Mouse (Mus musculus) kidney, postnatal 4 days (tissue): ENCODE measurements around the gene Gm12216.
"Not testable (repeated sequence)": the region's sequence is repeated elsewhere in the genome, so short reads cannot be mapped to it uniquely, and the experiment has no call there.

Source experiments
- DNase-seq, 2 experiments: peaks; one replicate each; pipeline ENCODE4 v3.0.0; 2021; ENCODE audit warnings: mixed read lengths in 2 of 2

Gene Gm12216

DNA sequence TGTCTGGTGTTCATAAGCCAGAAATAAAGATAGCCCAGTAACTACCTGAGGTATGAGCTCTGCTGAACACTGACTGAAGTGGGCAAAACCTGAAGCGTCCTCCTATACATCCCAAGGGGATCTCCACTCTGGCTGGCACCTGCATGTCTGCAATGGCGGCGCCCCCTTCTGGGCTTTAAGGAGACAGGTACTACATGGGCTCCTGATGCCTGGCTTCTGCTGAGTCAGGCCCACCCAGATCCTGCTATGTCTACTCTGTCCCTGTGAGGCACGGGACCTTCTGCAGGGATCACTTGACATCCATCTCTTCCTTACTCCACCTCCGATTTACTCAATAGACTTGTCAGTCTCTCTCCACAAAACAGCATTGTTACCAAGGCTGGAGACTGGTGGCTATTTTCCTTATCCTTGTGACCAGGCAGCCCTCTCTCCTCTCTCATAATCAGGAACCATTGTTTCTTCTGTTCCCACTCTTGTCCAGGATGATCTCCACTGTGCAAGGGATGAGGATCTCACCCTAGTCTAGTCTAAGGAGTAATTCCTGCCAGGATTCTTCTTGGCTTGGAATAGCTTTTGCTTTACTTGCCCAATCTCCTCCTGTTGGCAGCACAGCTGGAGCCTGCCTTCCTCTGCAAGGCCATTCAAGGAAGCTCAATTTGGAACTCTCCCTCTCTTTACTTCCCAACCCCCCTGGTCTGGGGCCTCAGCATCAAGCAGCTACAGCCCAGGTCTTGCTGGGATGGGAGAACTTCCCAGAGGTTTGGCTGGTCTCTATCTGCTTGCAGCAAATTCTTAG, 15.1 kb upstream of the Gm12216 start:
- DNase-seq, result not testable (repeated sequence)

DNA sequence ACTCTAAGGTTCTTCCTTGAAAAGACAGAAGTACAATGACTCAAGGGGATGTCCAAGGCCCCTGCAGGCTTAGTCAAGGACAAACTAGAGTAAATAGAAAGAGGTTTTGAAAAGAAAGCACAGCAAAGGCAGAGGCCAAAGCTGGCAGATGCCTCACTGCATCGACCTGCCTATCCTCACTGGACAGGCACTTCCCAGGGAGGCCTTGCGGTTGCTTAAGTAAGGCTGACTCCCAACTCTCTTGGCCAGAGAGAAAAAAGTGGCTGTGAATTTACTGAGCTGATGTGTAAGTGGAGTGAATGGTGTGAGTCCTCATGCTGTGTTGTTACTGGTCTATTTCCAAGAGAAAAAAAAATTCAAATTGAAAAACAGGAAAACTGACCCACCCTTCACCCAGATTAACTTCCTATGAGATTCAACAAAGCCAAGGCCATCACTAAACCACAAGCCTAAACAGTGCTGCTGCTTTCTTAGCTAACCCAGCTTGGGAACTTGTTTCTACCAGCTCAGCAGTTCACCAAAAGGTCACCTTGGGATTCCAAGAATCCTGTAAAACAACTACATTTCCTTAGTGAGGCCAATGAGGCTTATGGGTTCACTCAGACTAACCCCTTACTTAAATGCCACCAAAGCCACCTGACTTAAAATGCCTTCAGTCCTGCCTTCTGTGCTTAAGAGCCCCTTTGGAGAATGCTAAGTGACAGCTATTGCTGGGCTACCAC, 12.9 kb upstream of the Gm12216 start:
- DNase-seq, result no peak

- DNase-seq, result no peak
These were observed 10.1 kb upstream of the Gm12216 start for GRCm38 (mm10) chr11:53869172-53869571.

DNA sequence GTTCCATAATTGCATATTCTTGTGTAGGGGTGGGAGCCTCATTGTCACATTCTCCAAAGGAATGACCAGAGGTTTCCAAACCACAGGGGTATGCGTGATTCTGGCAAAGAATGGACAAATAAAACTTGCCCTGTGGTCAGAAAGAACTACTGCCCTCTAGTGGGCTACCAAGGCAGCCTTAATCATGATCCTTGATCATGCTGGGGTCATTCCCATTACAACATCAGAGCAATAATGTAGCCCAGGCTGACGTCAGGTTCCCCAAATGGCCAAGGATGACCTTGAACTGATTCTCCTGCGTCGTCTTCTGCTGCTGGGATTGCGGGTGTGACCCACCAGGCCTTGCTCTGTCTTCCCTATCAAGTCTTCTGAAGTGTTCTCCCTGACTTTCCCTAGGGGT, 9.3 kb upstream of the Gm12216 start:
- peak in 1 of 2 experiments; percentile 35 for DNase-seq

DNA sequence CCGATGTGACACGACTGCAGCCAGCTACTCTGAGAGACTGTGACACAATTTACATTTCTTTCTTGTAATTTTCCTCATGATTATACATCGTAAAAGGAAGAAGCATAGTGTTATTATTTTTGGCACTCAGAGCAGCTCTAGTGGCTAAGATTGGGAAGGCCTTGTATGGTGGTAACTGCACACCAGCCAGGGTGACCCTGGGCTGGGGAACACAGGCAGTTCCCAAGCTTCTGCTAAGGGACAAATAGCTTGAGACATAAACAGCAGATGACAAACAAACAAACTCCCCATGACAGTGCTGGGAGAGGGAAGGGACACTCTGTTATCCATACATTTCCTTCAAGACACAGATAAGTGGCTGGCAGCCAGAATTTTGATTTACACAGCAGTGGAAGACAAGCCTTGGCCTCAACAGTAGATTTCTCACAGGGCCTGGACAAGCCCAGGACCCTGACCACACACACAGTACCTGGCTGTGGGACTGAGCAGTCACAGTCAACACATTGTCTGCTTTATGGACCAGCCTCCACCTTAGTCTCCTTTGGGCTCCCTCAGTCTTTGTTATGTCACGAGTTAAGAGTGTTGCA, 5.8 kb upstream of the Gm12216 start:
- DNase-seq, result not testable (repeated sequence)

GRCm38 (mm10) chr11:53860944-53861343, 1.9 kb upstream of the Gm12216 start:
- not testable (repeated sequence) for DNase-seq

DNA sequence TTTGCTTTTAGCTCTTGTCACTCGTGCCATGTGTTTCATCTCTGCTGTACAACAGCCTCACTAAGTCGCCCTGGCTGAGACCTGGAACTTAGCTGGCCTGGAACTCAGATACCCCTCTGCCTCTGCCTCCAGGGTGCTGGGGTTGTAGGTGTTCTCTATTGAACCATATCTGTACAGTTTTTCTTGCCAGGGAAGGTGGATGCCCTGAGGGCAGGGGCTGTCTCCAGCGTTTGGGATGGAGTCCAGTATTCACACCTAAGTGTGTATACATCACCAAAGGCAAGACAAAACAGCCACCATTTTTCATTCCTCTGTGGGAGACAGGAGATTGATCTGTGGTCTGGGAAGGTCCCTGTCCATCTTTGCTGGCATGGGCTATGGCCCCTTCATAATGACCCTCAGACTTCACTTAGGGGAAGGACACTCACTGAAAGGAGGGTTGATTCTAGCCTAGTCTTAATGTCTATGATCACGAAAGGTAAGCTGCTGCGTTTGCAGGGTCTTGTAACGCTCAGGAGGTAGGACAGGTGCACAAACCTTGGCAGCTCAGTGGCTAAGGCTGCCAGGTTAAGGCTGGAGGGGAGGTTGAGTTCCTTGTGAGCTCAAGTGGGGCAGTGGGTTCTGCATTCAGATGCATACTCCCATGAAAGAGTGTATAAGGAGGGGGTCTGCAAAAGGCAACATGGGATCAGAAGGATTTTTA, 847 bp downstream of the Gm12216 start:
- DNase-seq, result no peak

DNA sequence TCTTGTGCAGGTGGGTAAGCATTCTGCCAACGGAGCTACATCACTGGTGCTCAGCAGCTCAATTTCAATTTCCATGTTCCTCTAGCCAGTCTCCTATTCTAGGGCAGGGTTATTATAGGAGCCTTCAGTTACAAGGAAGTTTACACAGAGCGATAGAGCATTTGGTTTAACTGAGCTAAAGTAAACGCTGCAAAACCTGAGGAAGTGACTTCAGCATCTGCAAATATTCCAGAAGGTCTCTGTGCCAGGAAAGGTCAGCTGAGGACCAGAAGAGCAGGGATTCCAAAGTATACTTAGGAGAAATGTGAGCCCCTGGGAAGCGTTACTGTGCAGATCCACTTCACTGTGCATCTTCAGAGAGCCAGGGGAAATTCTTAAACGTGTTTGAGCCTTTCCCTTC, 5.4 kb downstream of the Gm12216 start:
- DNase-seq, result no peak

GRCm38 (mm10) chr11:53851795-53852194, 7.3 kb downstream of the Gm12216 start:
- no peak for DNase-seq

DNA sequence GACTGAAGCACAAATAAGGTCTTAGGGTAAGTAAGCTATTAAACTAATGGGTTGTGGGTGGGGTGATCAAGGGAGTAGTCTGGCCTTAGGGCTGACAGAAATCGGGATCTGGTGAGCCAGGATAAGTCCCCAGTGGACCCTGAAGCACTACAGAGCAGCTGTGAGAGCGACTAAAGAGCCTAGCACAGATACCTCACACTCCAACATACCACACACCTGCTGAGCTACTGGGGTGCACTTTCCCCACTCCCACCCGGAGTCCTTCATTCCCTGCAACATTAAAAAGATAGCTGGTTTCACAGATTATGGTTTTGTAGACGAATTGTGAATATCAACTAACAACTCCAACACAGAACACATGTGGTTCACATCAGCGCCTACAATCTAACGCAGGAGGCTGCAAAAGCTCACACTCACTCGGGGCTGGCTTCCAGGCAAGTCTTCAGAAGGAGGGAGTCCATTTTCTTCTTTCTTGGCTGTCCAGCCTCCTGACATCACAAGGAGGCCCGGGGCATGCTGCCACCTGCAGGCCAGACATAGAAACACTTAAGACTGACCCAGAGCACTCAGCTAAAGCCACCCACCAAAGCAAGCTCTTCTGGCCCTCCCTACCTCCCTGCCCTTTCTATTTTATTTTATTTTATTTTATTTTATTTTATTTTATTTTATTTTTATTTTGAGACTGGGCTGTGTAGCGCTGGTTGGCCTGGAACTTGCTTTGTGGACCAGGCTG, 9.3 kb downstream of the Gm12216 start:
- DNase-seq, result peak; percentile 86 to 91

GRCm38 (mm10) chr11:53845680-53846079, 13.4 kb downstream of the Gm12216 start:
- peak in 1 of 2 experiments; percentile 36 for DNase-seq

DNA sequence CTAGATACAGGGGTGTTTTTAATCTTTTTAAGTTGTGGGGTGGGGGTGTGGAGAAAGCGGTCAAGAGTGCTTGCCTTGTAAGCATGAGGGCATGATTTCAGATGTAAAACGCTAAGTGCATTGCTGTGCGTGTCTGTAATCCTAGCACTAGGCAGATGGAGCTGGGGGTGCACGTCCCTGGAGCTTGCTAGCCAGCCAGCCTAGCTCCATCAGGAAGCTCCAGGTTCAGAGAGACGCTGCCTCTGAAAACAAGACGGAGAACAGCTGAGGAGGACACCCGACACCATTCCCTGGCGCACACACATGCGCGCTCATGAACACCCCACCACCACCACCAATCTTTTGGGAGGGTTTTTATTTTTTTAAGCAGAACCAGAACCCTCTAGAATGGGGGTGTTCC, 15.9 kb downstream of the Gm12216 start:
- no peak for DNase-seq

GRCm38 (mm10) chr11:53842161-53842581, 16.9 kb downstream of the Gm12216 start:
- DNase-seq, result no peak

DNA sequence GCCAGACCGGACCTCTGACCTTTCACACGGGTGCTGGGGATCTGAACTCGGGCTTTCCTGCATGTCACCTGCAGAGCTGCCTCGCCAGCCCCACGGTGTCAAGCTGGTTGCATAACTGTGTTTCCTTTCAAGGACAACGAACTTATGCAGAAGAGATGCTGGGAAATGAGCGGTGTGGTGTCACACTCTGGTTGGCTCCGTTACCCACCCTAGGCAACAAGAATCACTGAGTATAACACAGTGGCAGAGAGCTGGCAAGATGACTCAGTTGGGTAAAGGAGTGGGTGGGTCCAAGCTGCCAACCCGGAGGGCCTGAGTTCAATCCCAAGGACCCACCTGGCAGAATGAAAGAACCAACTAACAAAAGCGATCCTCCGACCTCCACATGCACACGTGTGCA, 17.5 kb downstream of the Gm12216 start:
- DNase-seq, result no peak

- DNase-seq, result peak in 1 of 2 experiments; percentile 33
These were observed 19.1 kb downstream of the Gm12216 start for GRCm38 (mm10) chr11:53839663-53840642.

DNA sequence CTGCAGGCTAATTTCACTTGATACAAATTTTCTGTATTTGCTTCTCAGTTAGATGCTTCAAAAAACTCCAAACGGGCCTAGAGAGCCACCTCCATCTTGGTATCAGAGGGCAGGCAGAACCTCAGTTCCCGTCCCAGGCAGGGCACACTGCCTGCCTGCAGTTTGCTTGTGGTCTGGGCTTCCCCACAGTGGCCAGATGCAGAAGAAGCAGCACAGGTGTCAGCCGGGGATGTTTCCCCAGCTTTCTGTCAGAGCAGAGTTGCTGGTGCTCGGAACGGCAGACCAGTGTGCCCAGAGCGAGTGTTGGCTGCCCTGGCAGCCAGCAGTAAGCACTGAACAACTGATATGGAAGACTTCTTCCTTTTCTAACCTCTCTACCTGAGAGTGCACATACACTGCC, 19.9 kb downstream of the Gm12216 start:
- DNase-seq, result no peak

DNA sequence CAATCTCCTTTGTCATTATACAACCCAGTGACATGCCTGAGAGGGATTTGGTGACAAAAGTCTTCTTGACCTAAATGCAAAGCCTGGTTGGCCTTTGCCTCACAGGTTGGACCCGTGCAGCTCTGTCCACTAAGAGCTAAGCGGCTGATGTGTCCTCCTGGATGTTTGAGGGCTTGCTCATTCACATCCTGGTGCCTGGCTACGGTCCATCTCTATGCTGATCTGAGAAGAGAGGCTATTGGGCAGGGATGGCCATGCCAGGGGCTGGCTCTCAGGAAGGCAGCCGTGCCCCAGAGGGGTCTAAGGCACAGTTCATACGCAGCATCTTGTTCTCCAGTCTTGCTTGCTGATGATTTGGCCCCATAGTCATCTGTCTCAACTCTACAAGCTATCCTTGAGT, 21.3 kb downstream of the Gm12216 start:
- DNase-seq, result no peak

DNA sequence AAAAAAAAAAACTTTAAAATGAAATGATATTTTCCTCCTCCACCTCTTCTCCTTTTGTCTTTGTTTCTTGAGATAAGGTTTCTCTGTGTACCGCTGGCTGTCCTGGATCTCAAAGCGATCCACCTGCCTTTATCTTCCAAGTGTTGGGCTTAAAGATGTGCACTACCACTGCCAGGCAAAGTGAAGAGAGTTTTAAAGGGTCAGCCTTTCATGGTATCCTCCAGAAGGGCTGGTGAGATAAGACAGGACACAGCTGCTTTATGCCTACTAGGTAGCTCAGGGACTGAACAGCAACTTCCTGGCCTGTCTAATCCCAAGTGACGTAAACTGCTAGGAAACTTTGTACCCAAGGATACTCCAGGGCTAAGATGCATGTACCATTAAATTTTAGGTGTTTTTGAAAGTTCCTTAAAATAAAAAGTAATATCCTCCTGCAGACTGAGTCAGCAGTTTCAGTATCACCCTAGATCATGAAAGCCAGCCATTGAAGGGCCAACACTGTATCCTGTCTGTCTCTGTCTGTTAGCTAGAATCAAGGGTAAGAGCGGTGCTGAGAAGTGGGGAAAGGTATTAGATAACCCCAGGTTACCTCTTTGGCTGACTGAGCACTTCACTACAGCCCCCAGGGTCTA, 23.6 kb downstream of the Gm12216 start:
- no peak for DNase-seq

DNA sequence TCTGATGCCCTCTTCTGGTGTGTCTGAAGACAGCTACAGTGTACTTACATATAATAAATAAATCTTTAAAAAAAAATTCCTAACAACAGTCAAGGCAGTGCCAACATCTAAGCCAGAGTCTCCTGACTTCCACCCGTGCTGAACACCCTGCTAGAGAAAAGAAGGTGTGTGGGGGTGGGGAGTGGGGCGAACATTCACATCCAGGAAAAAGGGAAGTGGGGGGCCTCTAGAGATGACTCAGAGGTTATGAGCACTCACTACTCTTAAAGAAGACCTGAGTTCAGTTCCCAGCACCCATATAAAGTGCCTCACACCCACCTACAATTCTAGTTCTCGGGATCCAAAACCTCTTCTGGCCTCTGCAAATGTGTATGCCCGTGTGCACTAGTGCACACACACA, 33.6 kb downstream of the Gm12216 start:
- no peak for DNase-seq

DNA sequence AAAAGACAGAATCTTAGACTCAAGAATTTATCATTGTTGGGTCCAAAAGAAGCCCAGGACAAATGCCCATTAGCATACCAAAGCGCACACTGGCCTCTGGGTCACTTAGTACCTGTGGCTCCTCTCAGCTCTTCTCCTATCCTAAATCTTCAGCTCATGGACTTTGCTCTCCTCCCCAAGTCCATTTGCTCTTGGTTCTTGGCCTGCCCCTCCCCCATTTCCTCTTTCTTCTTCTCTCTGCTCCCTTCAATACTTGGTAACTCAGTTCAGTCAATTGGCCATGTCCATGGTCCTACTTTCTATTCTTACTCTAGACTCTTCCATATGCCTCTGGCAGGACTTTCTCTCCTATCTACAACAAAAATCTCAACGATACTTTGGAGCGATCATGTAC, 37.1 kb downstream of the Gm12216 start:
- no peak for DNase-seq
